Mouse (Mus musculus) heart, embryonic 13.5 days (tissue): ENCODE results near the gene Tfap4. TPM values are rescaled to one million over a fixed set of nuclear protein-coding genes. Genes with fewer than 3 reads are reported as not detected.

Experiments used
- ATAC-seq: fragments of 200-750 bp; cut with Nextera tagmentation; 2 replicates; pipeline ENCODE4 v1.8.0; 2017; ENCODE audit warnings: moderate TSS enrichment; ENCODE audit not compliant: insufficient number of reproducible peaks, low FRiP score, low TSS enrichment; ENCODE audit errors: extremely low read depth
- H3K27ac ChIP-seq: fragments of 300-500 bp; sonication (generic); replicated peaks from 2 replicates; pipeline ENCODE4 v1.5.1; 2015; ENCODE audit warnings: moderate library complexity, mild to moderate bottlenecking, inconsistent platforms
- H3K27me3 ChIP-seq: fragments of 300-500 bp; sonication (generic); replicated peaks from 2 replicates; pipeline ENCODE4 v1.6.1; 2015; ENCODE audit warnings: mild to moderate bottlenecking, inconsistent platforms
- H3K36me3 ChIP-seq: fragments of 300-500 bp; sonication (generic); 2 replicates; pipeline ENCODE4 v1.6.1; 2015; ENCODE audit warnings: mild to moderate bottlenecking, inconsistent platforms
- H3K4me1 ChIP-seq: fragments of 300-500 bp; sonication (generic); 2 replicates; pipeline ENCODE4 v1.6.1; 2015; ENCODE audit warnings: inconsistent platforms
- H3K4me2 ChIP-seq: fragments of 300-500 bp; sonication (generic); 2 replicates; pipeline ENCODE4 v1.6.1; 2015; ENCODE audit warnings: inconsistent platforms, mild to moderate bottlenecking, moderate library complexity
- H3K4me3 ChIP-seq: fragments of 300-500 bp; sonication (generic); 2 replicates; pipeline ENCODE4 v1.5.1; 2015; ENCODE audit warnings: moderate library complexity, mild to moderate bottlenecking, inconsistent platforms
- H3K9ac ChIP-seq: fragments of 300-500 bp; sonication (generic); 2 replicates; pipeline ENCODE4 v1.6.1; 2015; ENCODE audit warnings: inconsistent platforms, mild to moderate bottlenecking, moderate library complexity
- H3K9me3 ChIP-seq: fragments of 300-500 bp; sonication (generic); 2 replicates; pipeline ENCODE4 v1.6.1; 2016; ENCODE audit warnings: inconsistent platforms
- WGBS: fragments of 180-500 bp; shearing (Covaris S2); methylation state at CpG from one replicate; pipeline ENCODE4 v1.1.7; 2015; ENCODE audit warnings: mixed read lengths; 5-methylcytosine and 5-hydroxymethylcytosine counted together
- polyA plus RNA-seq: library from polyadenylated mRNA; unstranded; fragments of >200 nt; fragmentation: Nextera tagmentation; extraction: Ambion mirVana; gene quantifications from 2 replicates; pipeline ENCODE4 v1.2.1, GENCODE M21; 2015

The Tfap4 gene
- polyA plus RNA-seq, 1 experiment from 2014 or later: 7.7 TPM

- H3K27me3 ChIP-seq: no peaks in the 10 kb centered on the region
- 21% methylated on average over 4 of the region's 4 CpGs for WGBS
- H3K4me2 ChIP-seq: no peak overlapping the region
- no peak; the same call in 1 of the 2 replicates for ATAC-seq
- H3K36me3 ChIP-seq: no peaks in the 10 kb centered on the region
- H3K4me3 ChIP-seq: no peak overlapping the region
- H3K27ac ChIP-seq: no peak overlapping the region
- H3K9me3 ChIP-seq: no peaks in the 10 kb centered on the region
- H3K9ac ChIP-seq: no peak overlapping the region
- H3K4me1 ChIP-seq: peaks cover 10% of the 10 kb centered on the region
Measured at GRCm38 (mm10) chr16:4567912-4568311, 8.3 kb upstream of the Tfap4 start.

GRCm38 (mm10) chr16:4560145-4560952 lies 695 bp upstream of the Tfap4 start:
- Histone ChIP-seq H3K27me3 (no peaks in the 10 kb centered on the region), H3K36me3 (peaks cover 8% of the 10 kb centered on the region; the same call in 1 of the 2 replicates), H3K9me3 (no peaks in the 10 kb centered on the region), H3K9ac (peak overlapping the region; percentile 91), H3K4me1 (peaks cover 27% of the 10 kb centered on the region), H3K4me3 (peak overlapping the region; percentile 85), H3K27ac (peak overlapping the region; percentile 92), H3K4me2 (peak overlapping the region; percentile 84)
- ATAC-seq: peak; percentile 18; the same call in 1 of the 2 replicates
- WGBS: under 1% methylated on average over 43 of the region's 43 CpGs

- peaks cover 8% of the 10 kb centered on the region; the same call in 1 of the 2 replicates for H3K36me3 ChIP-seq
- peak overlapping the region; percentile 92 for H3K27ac ChIP-seq
- under 1% methylated on average over 43 of the region's 43 CpGs for WGBS
- ATAC-seq: 0 out of 2 replicates have a peak, but pooled peaks have one; percentile 1
- peaks cover 37% of the 10 kb centered on the region for H3K4me1 ChIP-seq
- peak overlapping the region; percentile 91 for H3K9ac ChIP-seq
- peak overlapping the region; percentile 84 for H3K4me2 ChIP-seq
- peak overlapping the region; percentile 85 for H3K4me3 ChIP-seq
- no peaks in the 10 kb centered on the region for H3K27me3 ChIP-seq
- H3K9me3 ChIP-seq: no peaks in the 10 kb centered on the region
Measured at GRCm38 (mm10) chr16:4558980-4559631, 548 bp downstream of the Tfap4 start.

GRCm38 (mm10) chr16:4558384-4558979 lies 1.2 kb downstream of the Tfap4 start:
- peaks cover 8% of the 10 kb centered on the region; the same call in 1 of the 2 replicates for H3K36me3 ChIP-seq
- H3K27ac ChIP-seq: peak overlapping the region; percentile 92
- peak overlapping the region; percentile 84 for H3K4me2 ChIP-seq
- H3K9me3 ChIP-seq: no peaks in the 10 kb centered on the region
- under 1% methylated on average over 38 of the region's 38 CpGs for WGBS
- H3K4me1 ChIP-seq: peaks cover 44% of the 10 kb centered on the region
- peak overlapping the region; percentile 91 for H3K9ac ChIP-seq
- H3K27me3 ChIP-seq: no peaks in the 10 kb centered on the region
- ATAC-seq: peak; percentile 84
- H3K4me3 ChIP-seq: peak overlapping the region; percentile 85

DNA sequence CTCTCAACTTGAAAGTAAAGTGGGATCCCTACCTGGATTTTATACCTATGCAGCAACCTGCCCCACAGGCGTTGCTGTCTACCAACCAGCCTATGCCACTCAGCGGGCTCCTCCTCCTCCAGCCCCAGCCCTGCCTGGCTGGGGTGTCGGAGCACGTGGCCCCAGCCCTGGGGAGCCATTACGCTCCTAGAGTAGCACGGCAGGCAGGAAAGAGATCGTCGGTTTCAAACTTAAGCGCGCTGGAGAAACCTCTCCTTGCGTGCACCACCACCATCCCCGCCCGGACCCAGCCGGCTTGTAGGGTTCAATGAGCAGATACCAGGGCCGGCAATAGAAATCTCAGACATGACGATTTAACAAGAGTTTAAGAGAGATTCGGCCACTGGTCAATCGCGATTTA lies 1.7 kb downstream of the Tfap4 start:
- peak overlapping the region; percentile 91 for H3K9ac ChIP-seq
- WGBS: under 1% methylated on average over 19 of the region's 19 CpGs
- H3K27ac ChIP-seq: peak overlapping the region; percentile 92
- peaks cover 8% of the 10 kb centered on the region; the same call in 1 of the 2 replicates for H3K36me3 ChIP-seq
- H3K4me2 ChIP-seq: peak overlapping the region; percentile 84
- H3K27me3 ChIP-seq: no peaks in the 10 kb centered on the region
- ATAC-seq: peak; percentile 51; the same call in 1 of the 2 replicates
- no peaks in the 10 kb centered on the region for H3K9me3 ChIP-seq
- peaks cover 49% of the 10 kb centered on the region for H3K4me1 ChIP-seq
- peak overlapping the region; percentile 85 for H3K4me3 ChIP-seq

DNA sequence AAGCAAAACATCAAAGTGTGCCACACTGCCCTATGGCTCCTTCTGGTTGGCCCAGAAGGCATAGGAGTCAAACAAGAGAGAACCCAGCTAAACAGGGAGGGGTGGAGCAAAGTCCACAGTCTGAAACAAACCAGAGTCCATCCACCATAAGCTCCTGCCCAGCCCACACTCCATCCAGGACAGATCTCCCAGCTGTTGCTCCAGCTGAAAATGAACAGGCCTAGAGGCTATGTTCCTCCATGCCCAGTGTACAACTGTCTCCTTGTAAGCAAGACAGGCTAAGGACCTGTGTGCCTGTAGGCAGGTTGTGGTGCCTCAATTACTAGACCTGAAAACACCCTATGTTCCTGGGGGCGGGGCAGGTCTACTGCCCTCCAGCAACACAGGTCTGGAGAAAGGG lies 2.6 kb downstream of the Tfap4 start:
- H3K27ac ChIP-seq: 0 out of 2 replicates have a peak overlapping the region, but pooled peaks have one; percentile 92
- peak overlapping the region; percentile 91 for H3K9ac ChIP-seq
- no peaks in the 10 kb centered on the region for H3K27me3 ChIP-seq
- peaks cover 8% of the 10 kb centered on the region; the same call in 1 of the 2 replicates for H3K36me3 ChIP-seq
- peak overlapping the region; percentile 85; the same call in 1 of the 2 replicates for H3K4me3 ChIP-seq
- H3K4me1 ChIP-seq: peaks cover 58% of the 10 kb centered on the region
- H3K9me3 ChIP-seq: no peaks in the 10 kb centered on the region
- no peak for ATAC-seq
- H3K4me2 ChIP-seq: peak overlapping the region; percentile 84
- 65% methylated on average over 1 of the region's 1 CpGs for WGBS

GRCm38 (mm10) chr16:4555555-4555954 lies 4.1 kb downstream of the Tfap4 start:
- Histone ChIP-seq H3K27ac (no peak overlapping the region), H3K9ac (no peak overlapping the region), H3K9me3 (no peaks in the 10 kb centered on the region), H3K27me3 (no peaks in the 10 kb centered on the region), H3K4me2 (no peak overlapping the region), H3K4me1 (peaks cover 60% of the 10 kb centered on the region), H3K36me3 (peaks cover 17% of the 10 kb centered on the region), H3K4me3 (no peak overlapping the region)
- WGBS: 93% methylated on average over 1 of the region's 1 CpGs
- no peak for ATAC-seq

DNA sequence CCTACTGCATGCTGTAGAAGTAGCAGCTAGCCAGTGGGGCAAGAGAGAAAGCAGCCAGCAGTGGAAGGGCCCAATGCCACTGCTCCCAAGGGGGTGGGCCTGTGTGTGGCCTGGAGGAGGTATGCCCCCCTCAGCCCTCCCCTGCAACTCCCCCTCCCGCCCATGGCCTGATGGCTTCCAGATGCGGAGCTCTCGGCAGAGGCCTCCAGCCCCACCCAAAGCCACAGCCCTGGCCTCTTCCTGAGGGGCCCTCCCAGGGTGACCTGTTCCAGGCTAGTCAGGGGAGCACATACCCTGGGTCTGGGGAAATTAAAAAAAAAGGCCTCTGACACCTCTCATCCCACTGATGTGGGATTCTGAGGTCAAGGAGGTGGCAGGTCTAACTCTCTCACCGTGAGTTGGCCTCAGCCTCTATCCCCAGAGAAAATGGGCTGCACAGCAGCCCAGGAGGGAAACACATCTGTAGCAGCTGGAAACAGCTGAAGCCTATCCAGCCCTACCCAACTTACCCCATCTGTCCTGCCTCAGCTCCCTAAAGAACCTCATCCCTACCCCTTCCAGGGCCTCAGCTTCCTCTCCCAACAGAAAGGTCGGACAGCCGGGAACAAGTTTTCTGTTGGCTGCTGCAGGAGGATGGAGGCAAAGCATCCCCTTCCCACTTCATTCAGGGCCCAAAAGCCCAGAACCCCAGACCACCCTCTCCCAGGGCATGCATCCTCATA lies 6.7 kb downstream of the Tfap4 start:
- peak; percentile 59 for ATAC-seq
- Histone ChIP-seq H3K27ac (peak overlapping the region; percentile 72), H3K36me3 (peaks cover 36% of the 10 kb centered on the region), H3K4me2 (peak overlapping the region; percentile 35), H3K4me1 (peaks cover 56% of the 10 kb centered on the region), H3K9ac (peak overlapping the region; percentile 66), H3K4me3 (no peak overlapping the region), H3K27me3 (no peaks in the 10 kb centered on the region), H3K9me3 (no peaks in the 10 kb centered on the region)
- WGBS: 26% methylated on average over 6 of the region's 6 CpGs

- Histone ChIP-seq H3K4me3 (no peak overlapping the region), H3K36me3 (peaks cover 47% of the 10 kb centered on the region), H3K4me1 (peaks cover 45% of the 10 kb centered on the region), H3K4me2 (no peak overlapping the region), H3K27ac (no peak overlapping the region), H3K9me3 (no peaks in the 10 kb centered on the region), H3K27me3 (no peaks in the 10 kb centered on the region), H3K9ac (0 out of 2 replicates have a peak overlapping the region, but pooled peaks have one; percentile 21)
- no peak for ATAC-seq
- 87% methylated on average over 12 of the region's 12 CpGs for WGBS
Measured at GRCm38 (mm10) chr16:4551885-4552284, 7.8 kb downstream of the Tfap4 start.

GRCm38 (mm10) chr16:4551056-4551455 lies 8.6 kb downstream of the Tfap4 start:
- H3K27ac ChIP-seq: no peak overlapping the region
- WGBS: 34% methylated on average over 13 of the region's 13 CpGs
- no peak overlapping the region for H3K4me2 ChIP-seq
- ATAC-seq: no peak
- H3K9ac ChIP-seq: no peak overlapping the region
- no peaks in the 10 kb centered on the region for H3K9me3 ChIP-seq
- H3K4me1 ChIP-seq: peaks cover 41% of the 10 kb centered on the region
- peaks cover 53% of the 10 kb centered on the region for H3K36me3 ChIP-seq
- H3K27me3 ChIP-seq: no peaks in the 10 kb centered on the region
- H3K4me3 ChIP-seq: no peak overlapping the region
